ENCODE assay signal across 10 mouse cellular contexts in genomic region chr3:95349491-95349890, GRCm38 (mm10). TPM values are rescaled to one million over a fixed set of nuclear protein-coding genes. Genes with fewer than 3 reads are reported as not detected.
DNase-seq lines count a peak whose midpoint lies in the region; ATAC-seq lines count a peak whose summit lies in the region.
"Had no signal": no experiment of that assay in that cellular context is flagged by ENCODE, and none has a peak within 500 bp of the region (broad histone marks: within the 10 kb centered on the region; RNA-seq: fewer than 3 reads in every experiment).

No protein-coding gene starts in this region.

- H3K4me3 ChIP-seq in midbrain, embryonic 10.5 days: no peak overlapping the region
- H3K4me3 ChIP-seq: embryonic facial prominence, embryonic 15.5 days had no signal

- no peaks in the 10 kb centered on the region for H3K27me3 ChIP-seq in midbrain, embryonic 10.5 days (ENCODE audit: low read depth, poor library complexity, severe bottlenecking)
- H3K27me3 ChIP-seq: embryonic facial prominence, embryonic 15.5 days had no signal

- no peak overlapping the region for H3K27ac ChIP-seq in midbrain, embryonic 10.5 days (replicated peaks)
- H3K27ac ChIP-seq: embryonic facial prominence, embryonic 15.5 days; macrophage had no signal

- no peaks in the 10 kb centered on the region for H3K4me1 ChIP-seq in midbrain, embryonic 10.5 days
- H3K4me1 ChIP-seq: embryonic facial prominence, embryonic 15.5 days had no signal

- intact Hi-C loops in heart, postnatal 25 days (cut with DNase I): loop anchor here (2.0 kb wide), 1 partner anchor 101 kb away; no protein-coding TSS in a partner anchor

- peaks cover 5% of the 10 kb centered on the region for H3K9me3 ChIP-seq in midbrain, embryonic 10.5 days (replicated peaks)

- peak; percentile 92 for ATAC-seq in common myeloid progenitor, adult 5-6 weeks (replicated peaks; ENCODE audit: low read depth, poor library complexity, severe bottlenecking)
- ATAC-seq in megakaryocyte-erythroid progenitor cell, adult 5-6 weeks (replicated peaks; ENCODE audit: low FRiP score, low TSS enrichment, poor library complexity, severe bottlenecking): peak; percentile 89

- DNase-seq in heart, adult 11 months: peak; percentile 43
- no peak for DNase-seq in heart, postnatal 25 days (ENCODE audit: low spot score)
- DNase-seq in spleen, postnatal 36 days (ENCODE audit: low spot score in 2 of 2): peak; percentile 22 to 46
- DNase-seq in spleen, postnatal 4 days (ENCODE audit: low spot score in 2 of 2): no peak
- no peak for DNase-seq in left cerebral cortex, adult 9 months (ENCODE audit: low spot score in 2 of 2)
- DNase-seq in midbrain, embryonic 10.5 days (ENCODE audit: low spot score): no peak

- H3K36me3 ChIP-seq in midbrain, embryonic 10.5 days: peaks cover 95% of the 10 kb centered on the region

RNA-seq across cellular contexts. Expression of gene Setdb1, which starts 7.5 kb away (rescaled TPM):
- total RNA-seq in heart, postnatal 25 days (2021): 10 to 100 TPM; 11.2 to 11.4 TPM
- 35.8 and 44.9 TPM in 2 replicates for total RNA-seq in common myeloid progenitor, adult 5-6 weeks (2017)
- 58.7 and 67.9 TPM in 2 replicates for total RNA-seq in megakaryocyte-erythroid progenitor cell, adult 5-6 weeks (2014; fragmentation: Nextera tagmentation)
- 44.1 and 46.5 TPM in 2 replicates for total RNA-seq in megakaryocyte-erythroid progenitor cell, adult 5-6 weeks (2017)
- 52.3 and 61.9 TPM in 2 replicates for polyA plus RNA-seq in midbrain, embryonic 10.5 days (2016; fragmentation: Nextera tagmentation; extraction: Ambion mirVana)

RNA-seq across cellular contexts. Expression of gene Cers2, which starts 34.9 kb away (rescaled TPM):
- 10 to 100 TPM; 35.9 to 40.4 TPM for total RNA-seq in heart, postnatal 25 days (2021)
- 94.9 and 102 TPM in 2 replicates for total RNA-seq in common myeloid progenitor, adult 5-6 weeks (2017)
- total RNA-seq in megakaryocyte-erythroid progenitor cell, adult 5-6 weeks (2014; fragmentation: Nextera tagmentation): 199 and 268 TPM in 2 replicates
- 118 and 125 TPM in 2 replicates for total RNA-seq in megakaryocyte-erythroid progenitor cell, adult 5-6 weeks (2017)
- 116 and 120 TPM in 2 replicates for polyA plus RNA-seq in midbrain, embryonic 10.5 days (2016; fragmentation: Nextera tagmentation; extraction: Ambion mirVana)

RNA-seq across cellular contexts. Expression of gene Anxa9, which starts 42.5 kb away (rescaled TPM):
- under 1 TPM; 0.52 to 0.59 TPM for total RNA-seq in heart, postnatal 25 days (2021)
- total RNA-seq in common myeloid progenitor, adult 5-6 weeks (2017): 5.9 and 12.1 TPM in 2 replicates
- total RNA-seq in megakaryocyte-erythroid progenitor cell, adult 5-6 weeks (2014; fragmentation: Nextera tagmentation): 25.5 and 35.5 TPM in 2 replicates
- total RNA-seq in megakaryocyte-erythroid progenitor cell, adult 5-6 weeks (2017): 15.6 and 16.7 TPM in 2 replicates
- polyA plus RNA-seq in midbrain, embryonic 10.5 days (2016; fragmentation: Nextera tagmentation; extraction: Ambion mirVana): 1.5 and 1.9 TPM in 2 replicates

RNA-seq across cellular contexts. Expression of gene 4930558C23Rik, which starts 53.1 kb away (rescaled TPM):
- not detected for total RNA-seq in heart, postnatal 25 days (2021)
- total RNA-seq in common myeloid progenitor, adult 5-6 weeks (2017): not detected in 2 replicates
- total RNA-seq in megakaryocyte-erythroid progenitor cell, adult 5-6 weeks (2014; fragmentation: Nextera tagmentation): not detected in 2 replicates
- not detected in 2 replicates for total RNA-seq in megakaryocyte-erythroid progenitor cell, adult 5-6 weeks (2017)
- polyA plus RNA-seq in midbrain, embryonic 10.5 days (2016; fragmentation: Nextera tagmentation; extraction: Ambion mirVana): not detected in 2 replicates
- polyA plus RNA-seq: macrophage had no signal

Comparison
In these comparisons a context has a peak if more than half of its experiments do, and no peak if none do; other contexts are left out.
1. DNase-seq: peak in heart, adult 11 months (single experiment) and spleen, postnatal 36 days (2 of 2); none in heart, postnatal 25 days (single experiment), spleen, postnatal 4 days (0 of 2), left cerebral cortex, adult 9 months (0 of 2) and midbrain, embryonic 10.5 days (single experiment).